Mouse (Mus musculus) ES-E14 (cell line): ENCODE measurements around the gene Dnajb13. TPM values are rescaled to one million over a fixed set of nuclear protein-coding genes. Genes with fewer than 3 reads are reported as not detected.
A peak's percentile ranks its signal among the peaks of the same experiment; 100 is the strongest.

Experiments used
- DNase-seq: peaks from one replicate; pipeline ENCODE4 v3.0.0-alpha.2; 2013; ENCODE audit warnings: low read depth, low spot score
- H3K27ac ChIP-seq: 2 replicates; pipeline ENCODE4 v1.5.1; 2012; ENCODE audit warnings: low read depth, mild to moderate bottlenecking, low read length, moderate library complexity, mixed read lengths; ENCODE audit not compliant: poor library complexity, insufficient read depth, severe bottlenecking
- H3K36me3 ChIP-seq: 2 replicates; pipeline ENCODE4 v1.6.1; 2012; ENCODE audit warnings: mild to moderate bottlenecking, low read length, moderate library complexity, mixed read lengths; ENCODE audit not compliant: control insufficient read depth, poor library complexity, insufficient read depth, severe bottlenecking
- H3K4me1 ChIP-seq, 2 experiments: fragments of 150-350 bp in 1 of 2; sonication (generic) in 1 of 2; 2 replicates each; pipeline ENCODE4 v1.6.1; 2012; ENCODE audit warnings: low read length in 2 of 2, mild to moderate bottlenecking in 1 of 2, mixed read lengths in 1 of 2; ENCODE audit not compliant: control insufficient read depth in 2 of 2, insufficient read depth in 2 of 2, poor library complexity in 1 of 2
- H3K4me3 ChIP-seq, 2 experiments: fragments of 150-350 bp in 1 of 2; sonication (generic) in 1 of 2; 2 replicates each; pipeline ENCODE4 v1.5.1; 2012; ENCODE audit warnings: low read length in 2 of 2, low read depth in 1 of 2, mild to moderate bottlenecking in 1 of 2, mixed read lengths in 1 of 2; ENCODE audit not compliant: insufficient read depth in 1 of 2, poor library complexity in 1 of 2, severe bottlenecking in 1 of 2
- H3K9ac ChIP-seq: 2 replicates; pipeline ENCODE4 v1.6.1; 2012; ENCODE audit warnings: low read depth, mild to moderate bottlenecking, low read length, mixed read lengths; ENCODE audit not compliant: poor library complexity, insufficient read depth, severe bottlenecking
- H3K9me3 ChIP-seq: fragments of 150-350 bp; sonication (generic); 2 replicates; pipeline ENCODE4 v1.6.1; 2012; ENCODE audit warnings: low read depth, mild to moderate bottlenecking, low read length; ENCODE audit not compliant: control insufficient read depth, insufficient read depth
- CHD2 ChIP-seq: IDR thresholded peaks from 2 replicates; pipeline ENCODE4 v1.6.1; 2014; ENCODE audit warnings: mild to moderate bottlenecking, low read depth, low read length, inconsistent platforms
- HCFC1 ChIP-seq: IDR thresholded peaks from 2 replicates; pipeline ENCODE4 v1.6.1; 2012; ENCODE audit warnings: low read length, inconsistent platforms, borderline replicate concordance; ENCODE audit not compliant: insufficient read depth
- MAFK ChIP-seq: IDR thresholded peaks from 2 replicates; pipeline ENCODE4 v1.6.1; 2014; ENCODE audit warnings: mild to moderate bottlenecking, low read depth, low read length, inconsistent platforms; ENCODE audit not compliant: insufficient read depth
- ZC3H11A ChIP-seq: IDR thresholded peaks from 2 replicates; pipeline ENCODE4 v1.6.1; 2012; ENCODE audit warnings: low read depth, mild to moderate bottlenecking, inconsistent platforms, low read length, borderline replicate concordance
- ZNF384 ChIP-seq: IDR thresholded peaks from 2 replicates; pipeline ENCODE4 v1.6.1; 2012; ENCODE audit warnings: low read depth, low read length, inconsistent platforms
- in situ Hi-C, 2 experiments: fragments of 600-800 bp; cut with MboI; formaldehyde crosslinking; loops; one replicate each; pipeline ENCODE4 v1.15.1; 2025; ENCODE audit warnings: low sequenced_read_pairs in 2 of 2, inconsistent platforms in 1 of 2; ENCODE audit not compliant: unreplicated experiment in 2 of 2
- total RNA-seq: library from RNA; depleted of rRNA; stranded (reverse); fragments of 300-350 nt; gene quantifications from 2 replicates; pipeline ENCODE4 v1.2.3, GENCODE M21; 2012

Gene Dnajb13
- total RNA-seq, 1 experiment: 2.8 TPM

- Histone ChIP-seq H3K9me3 (no peaks in the 10 kb centered on the region), H3K4me3 (no peak overlapping the region), H3K36me3 (peaks cover 2% of the 10 kb centered on the region), H3K4me1 (peaks cover 2 to 31% of the 10 kb centered on the region in 2 experiments), H3K27ac (no peak overlapping the region), H3K9ac (no peak overlapping the region)
- no peak for DNase-seq
- TF ChIP-seq ZC3H11A (no peak), CHD2 (no peak), ZNF384 (no peak), MAFK (no peak), HCFC1 (no peak)
- in situ Hi-C loops: no loop called here
Observed at GRCm38 (mm10) chr7:100504740-100505487, 9.8 kb downstream of the Dnajb13 start.

GRCm38 (mm10) chr7:100503076-100503475 is 11.7 kb downstream of the Dnajb13 start:
- Histone ChIP-seq H3K27ac (peak overlapping the region; percentile 74), H3K4me3 (no peak overlapping the region), H3K9me3 (no peaks in the 10 kb centered on the region), H3K4me1 (peaks cover 2 to 38% of the 10 kb centered on the region in 2 experiments), H3K36me3 (peaks cover 20% of the 10 kb centered on the region), H3K9ac (no peak overlapping the region)
- TF ChIP-seq CHD2: no peak
- no peak for TF ChIP-seq ZNF384
- no peak for TF ChIP-seq MAFK
- no peak for TF ChIP-seq ZC3H11A
- no peak for TF ChIP-seq HCFC1
- no peak for DNase-seq
- in situ Hi-C loops: no loop called here

- peak overlapping the region; percentile 74 for H3K27ac ChIP-seq
- H3K36me3 ChIP-seq: peaks cover 26% of the 10 kb centered on the region
- H3K4me3 ChIP-seq: no peak overlapping the region
- H3K4me1 ChIP-seq: peaks cover 6 to 42% of the 10 kb centered on the region in 2 experiments
- no peaks in the 10 kb centered on the region for H3K9me3 ChIP-seq
- TF ChIP-seq ZC3H11A: no peak
- TF ChIP-seq CHD2: no peak
- TF ChIP-seq HCFC1: no peak
- TF ChIP-seq ZNF384: no peak
- TF ChIP-seq MAFK: no peak
- no peak for DNase-seq
- in situ Hi-C loops: no loop called here
- H3K9ac ChIP-seq: no peak overlapping the region; the same call in 1 of the 2 replicates
Observed at GRCm38 (mm10) chr7:100502374-100502922, 12.3 kb downstream of the Dnajb13 start.

GRCm38 (mm10) chr7:100501844-100502373 is 12.9 kb downstream of the Dnajb13 start:
- in situ Hi-C loops: no loop called here
- H3K4me3 ChIP-seq: no peak overlapping the region
- peaks cover 32% of the 10 kb centered on the region for H3K36me3 ChIP-seq
- H3K27ac ChIP-seq: peak overlapping the region; percentile 86
- peak overlapping the region; percentile 34; the same call in 1 of the 2 replicates for H3K9ac ChIP-seq
- no peaks in the 10 kb centered on the region for H3K9me3 ChIP-seq
- peaks cover 6 to 47% of the 10 kb centered on the region in 2 experiments for H3K4me1 ChIP-seq
- DNase-seq: no peak
- no peak for TF ChIP-seq ZNF384
- 0 out of 2 replicates have a peak, but pooled peaks have one; percentile 22 for TF ChIP-seq CHD2
